Mouse (Mus musculus) heart, adult 2 months (tissue): ENCODE measurements around the gene Sppl2c.

Source experiments
- CTCF ChIP-seq: fragments of 200-600 bp; IDR thresholded peaks from 2 replicates; pipeline ENCODE4 v1.8.1; 2022; ENCODE audit warnings: antibody characterized with exemption, mild to moderate bottlenecking, moderate library complexity
- EP300 ChIP-seq: fragments of 200-500 bp; IDR thresholded peaks from 2 replicates; pipeline ENCODE4 v1.6.1; 2011; ENCODE audit warnings: low read depth, low read length, control low read depth; ENCODE audit not compliant: insufficient read depth
- POLR2A ChIP-seq: fragments of 200-500 bp; IDR thresholded peaks from 2 replicates; pipeline ENCODE4 v1.6.1; 2011; ENCODE audit warnings: mild to moderate bottlenecking, low read depth, low read length, control low read depth; ENCODE audit not compliant: insufficient read depth

DNA sequence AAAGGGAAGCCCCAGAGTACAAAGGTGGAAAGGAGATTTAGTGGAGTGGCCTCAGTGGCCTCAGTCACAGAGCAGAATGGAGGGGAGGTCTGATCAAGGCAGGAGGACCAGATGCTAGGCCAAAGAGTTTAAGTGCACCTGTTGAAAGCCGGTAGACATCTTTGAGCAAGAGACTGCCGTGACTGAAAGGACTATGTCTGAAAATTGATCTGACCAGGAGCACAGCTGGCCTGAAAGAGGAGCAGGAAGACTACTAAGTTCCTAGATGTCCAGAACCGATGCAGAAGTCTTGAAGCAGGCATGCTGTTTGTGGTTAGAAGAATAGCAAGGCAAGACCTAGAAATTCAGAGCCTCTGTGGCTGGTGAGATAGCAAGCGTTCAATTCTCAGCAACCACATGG is 43.3 kb downstream of the Sppl2c start:
- TF ChIP-seq POLR2A (no peak), CTCF (peak; percentile 24; the same call in 1 of the 2 replicates), EP300 (no peak)
